ENCODE assay signal across 9 mouse cellular contexts in the genomic region with DNA sequence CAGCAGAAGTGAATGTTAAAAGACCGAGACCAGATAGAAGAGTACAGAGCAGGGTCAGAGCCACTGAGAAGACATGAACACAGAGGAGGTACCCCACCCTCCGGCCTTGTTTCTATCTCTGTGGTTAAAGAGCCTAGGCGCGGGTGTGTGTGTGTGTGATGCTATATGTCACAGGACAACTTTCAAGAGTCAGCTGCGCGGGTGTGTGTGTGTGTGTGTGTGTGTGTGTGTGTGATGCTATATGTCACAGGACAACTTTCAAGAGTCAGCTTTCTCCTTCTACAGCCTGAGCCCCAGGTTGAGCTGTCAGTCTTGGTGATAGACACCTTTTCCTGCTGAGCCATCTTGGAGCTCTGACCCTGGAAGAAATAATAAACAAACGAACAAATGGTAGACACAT. TPM values are rescaled to one million over a fixed set of nuclear protein-coding genes. Genes with fewer than 3 reads are reported as not detected.
DNase-seq lines count a peak whose midpoint lies in the region; ATAC-seq and TF ChIP-seq lines count a peak whose summit lies in the region.
"Had no signal": no experiment of that assay in that cellular context is flagged by ENCODE, and none has a peak within 500 bp of the region (broad histone marks: within the 10 kb centered on the region; RNA-seq: fewer than 3 reads in every experiment).

No protein-coding gene starts in this region.

- no peak for TF ChIP-seq EP300 in stomach, postnatal 0 days (optimal IDR thresholded peaks at IDR 0.05)

- TF ChIP-seq CTCF in stomach, postnatal 0 days (IDR thresholded peaks at IDR 0.05; ENCODE audit: low read depth), result no peak

- H3K36me3 ChIP-seq in kidney, embryonic 16.5 days (ENCODE audit: insufficient read depth, low read length), result no peaks in the 10 kb centered on the region
- H3K36me3 ChIP-seq in intestine, embryonic 15.5 days, result no peaks in the 10 kb centered on the region
- H3K36me3 ChIP-seq in stomach, postnatal 0 days (ENCODE audit: control insufficient read depth, insufficient read depth, low read length), result no peaks in the 10 kb centered on the region

- H3K9me3 ChIP-seq in kidney, embryonic 16.5 days (ENCODE audit: low read length), result no peaks in the 10 kb centered on the region
- H3K9me3 ChIP-seq in intestine, embryonic 15.5 days, result no peaks in the 10 kb centered on the region
- no peaks in the 10 kb centered on the region for H3K9me3 ChIP-seq in stomach, postnatal 0 days (ENCODE audit: control insufficient read depth, low read length)

- H3K4me1 ChIP-seq in kidney, embryonic 16.5 days (ENCODE audit: insufficient read depth, low read length), result peaks cover 42% of the 10 kb centered on the region
- peaks cover 34% of the 10 kb centered on the region for H3K4me1 ChIP-seq in intestine, embryonic 15.5 days (replicated peaks)
- 0 out of 2 replicates have a peak, but pooled peaks cover 5% of the 10 kb centered on the region for H3K4me1 ChIP-seq in stomach, postnatal 0 days (replicated peaks; ENCODE audit: control insufficient read depth, insufficient read depth)

- DNase-seq in kidney, adult 18-20 months, result no peak
- DNase-seq in T-cell, adult 2 months (ENCODE audit: low spot score), result peak; percentile 53
- DNase-seq in stomach, postnatal 0 days (ENCODE audit: low spot score), result no peak
- no peak for DNase-seq in adrenal gland, postnatal 14 days
- DNase-seq in kidney, postnatal 14 days, result no peak
- DNase-seq: spleen, adult 18-20 months had no signal

- H3K4me2 ChIP-seq in kidney, embryonic 16.5 days (replicated peaks; ENCODE audit: low read depth, low read length), result no peak overlapping the region
- H3K4me2 ChIP-seq in intestine, embryonic 15.5 days (replicated peaks), result no peak overlapping the region
- no peak overlapping the region for H3K4me2 ChIP-seq in stomach, postnatal 0 days (replicated peaks; ENCODE audit: low read depth)

- no peak overlapping the region for H3K9ac ChIP-seq in kidney, embryonic 16.5 days (replicated peaks; ENCODE audit: low read length)
- no peak overlapping the region for H3K9ac ChIP-seq in intestine, embryonic 15.5 days
- H3K9ac ChIP-seq in stomach, postnatal 0 days (ENCODE audit: low read length), result no peak overlapping the region

- ATAC-seq in kidney, embryonic 16.5 days (ENCODE audit: low FRiP score, low TSS enrichment), result no peak
- no peak for ATAC-seq in intestine, embryonic 15.5 days
- ATAC-seq in stomach, postnatal 0 days (ENCODE audit: low FRiP score, low TSS enrichment), result no peak

- H3K27ac ChIP-seq in kidney, embryonic 16.5 days (ENCODE audit: low read length), result peak overlapping the region; percentile 59; the same call in 1 of the 2 replicates
- H3K27ac ChIP-seq in intestine, embryonic 15.5 days, result peak overlapping the region; percentile 96
- peak overlapping the region; percentile 96 for H3K27ac ChIP-seq in stomach, postnatal 0 days (replicated peaks)

- H3K4me3 ChIP-seq in kidney, embryonic 16.5 days (ENCODE audit: low read length), result no peak overlapping the region
- no peak overlapping the region for H3K4me3 ChIP-seq in intestine, embryonic 15.5 days (replicated peaks)
- H3K4me3 ChIP-seq in stomach, postnatal 0 days (ENCODE audit: low read depth, low read length), result no peak overlapping the region
- H3K4me3 ChIP-seq: layer of hippocampus, adult 2 months had no signal

- WGBS in kidney, embryonic 16.5 days, result 55% methylated on average over 7 of the region's 7 CpGs
- WGBS in intestine, embryonic 15.5 days, result 45% methylated on average over 7 of the region's 7 CpGs
- 42% methylated on average over 7 of the region's 7 CpGs for WGBS in stomach, postnatal 0 days

- H3K27me3 ChIP-seq in kidney, embryonic 16.5 days (ENCODE audit: insufficient read depth, low read length), result no peaks in the 10 kb centered on the region
- no peaks in the 10 kb centered on the region for H3K27me3 ChIP-seq in intestine, embryonic 15.5 days (replicated peaks)
- H3K27me3 ChIP-seq in stomach, postnatal 0 days (ENCODE audit: control insufficient read depth, insufficient read depth, low read length), result no peaks in the 10 kb centered on the region

RNA-seq across cellular contexts. Expression of gene Acot11, which starts 37.1 kb away (rescaled TPM):
- 2.8 and 2.9 TPM in 2 replicates for polyA plus RNA-seq in kidney, embryonic 16.5 days (2015; fragmentation: Nextera tagmentation; extraction: Ambion mirVana)
- 12.2 and 14.1 TPM in 2 replicates for polyA plus RNA-seq in intestine, embryonic 15.5 days (2015; fragmentation: Nextera tagmentation; extraction: Ambion mirVana)
- polyA plus RNA-seq in stomach, postnatal 0 days (2015; fragmentation: Nextera tagmentation; extraction: Ambion mirVana), result 2.8 and 3.1 TPM in 2 replicates
- total RNA-seq in adrenal gland, postnatal 14 days (2021), result 55.2 and 61.6 TPM in 2 replicates
